Mouse (Mus musculus): ENCODE data around the gene Eprs.

Gene Eprs

DNA sequence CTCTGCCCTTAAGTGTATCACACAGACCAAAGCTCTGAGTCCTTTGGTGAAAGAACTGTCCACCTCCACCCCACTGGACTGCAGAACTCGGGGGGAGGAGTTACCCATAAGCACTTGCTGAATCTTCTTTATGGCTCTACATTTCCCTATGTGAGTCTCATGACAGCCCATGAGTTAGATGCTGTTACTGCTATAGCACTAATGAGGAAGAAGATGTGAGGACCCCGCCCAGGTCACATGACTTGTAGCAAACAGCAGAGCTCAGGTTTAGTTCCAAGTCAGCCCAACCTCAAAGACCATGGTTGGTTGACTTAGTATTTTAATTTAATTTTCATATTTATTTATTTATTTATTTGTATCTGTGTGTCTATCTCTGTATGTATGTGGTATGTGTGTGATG, 86.9 kb downstream of the Eprs start:
- no peak for DNase-seq (ENCODE audit: low spot score in 2 of 2)

DNA sequence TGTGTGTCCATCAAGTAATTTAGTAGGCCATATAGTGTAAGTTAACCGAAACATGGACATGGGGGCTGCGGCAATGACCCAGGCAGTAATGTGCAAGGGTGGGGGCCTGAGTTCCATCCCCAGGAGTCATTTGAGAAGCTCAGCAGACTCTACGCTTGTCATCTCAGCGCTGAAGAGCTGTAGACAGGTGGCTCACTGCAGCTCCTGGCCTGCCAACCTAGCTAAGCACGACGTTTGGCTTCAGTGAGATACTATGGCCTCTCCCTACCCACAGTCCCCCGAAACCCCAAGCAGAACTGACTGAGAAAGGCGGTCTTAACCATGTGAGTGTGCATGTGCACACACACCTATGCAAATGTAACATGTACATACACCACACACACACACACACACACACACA, 88.2 kb downstream of the Eprs start:
- DNase-seq (ENCODE audit: low spot score in 2 of 2), result no peak

DNA sequence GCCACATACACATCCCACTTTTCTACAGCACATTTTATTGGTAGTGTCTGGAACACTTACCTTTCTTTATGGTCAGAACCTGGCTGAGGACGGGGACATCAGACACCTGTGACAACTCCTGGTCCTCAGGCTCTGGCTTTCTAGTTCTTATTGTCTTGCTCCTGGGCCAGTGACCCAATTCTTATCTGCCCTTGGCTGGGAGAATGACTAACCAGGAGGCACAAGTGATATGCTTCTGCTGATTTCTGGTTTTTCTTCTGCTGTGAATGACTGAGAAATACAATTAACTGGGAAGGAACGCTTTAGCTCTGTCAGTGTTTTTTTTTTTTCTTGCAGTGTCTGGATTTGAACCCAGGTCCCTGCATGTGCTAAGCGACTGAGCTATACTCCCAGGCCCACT, 88.7 kb downstream of the Eprs start:
- no peak for DNase-seq (ENCODE audit: low spot score in 2 of 2)

DNA sequence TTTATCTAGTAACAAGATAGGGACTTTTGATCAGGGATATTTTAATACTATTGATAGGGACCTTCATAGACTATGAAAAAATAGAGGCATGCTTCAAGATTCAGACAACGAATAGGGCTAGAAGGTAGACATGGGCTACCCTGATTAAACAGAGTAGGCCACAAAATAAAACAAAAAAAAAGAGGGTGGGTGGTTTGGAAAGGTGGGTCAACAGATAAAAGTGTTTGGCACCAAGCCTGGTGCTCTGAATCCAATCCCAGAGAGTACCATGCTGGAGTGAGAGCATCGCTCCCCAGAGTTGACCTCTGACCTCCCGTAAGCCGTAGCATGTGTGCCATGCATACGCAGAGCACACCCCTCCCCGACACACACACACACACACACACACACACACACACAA, 89.6 kb downstream of the Eprs start:
- DNase-seq (ENCODE audit: low spot score in 2 of 2), result no peak

DNA sequence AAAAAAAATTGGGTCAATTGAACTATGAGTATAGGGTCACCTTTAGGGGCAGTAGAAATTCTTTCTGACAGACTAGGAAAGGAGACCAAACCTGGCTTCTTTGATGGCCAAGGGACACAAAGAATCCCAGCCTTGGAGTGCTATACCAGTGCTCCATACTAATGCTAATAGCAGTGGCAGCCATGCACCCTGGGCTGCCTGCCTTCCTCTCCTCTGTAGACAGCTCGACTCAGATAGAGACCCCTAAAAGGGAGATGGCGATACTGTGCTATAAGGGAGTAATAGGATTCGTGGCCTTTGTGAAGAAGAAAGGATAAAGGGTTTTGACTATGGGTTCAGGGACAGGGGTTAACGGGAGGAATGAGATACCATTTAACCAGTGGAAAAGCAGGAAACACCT, 91.3 kb downstream of the Eprs start:
- DNase-seq (ENCODE audit: low spot score in 2 of 2), result no peak

DNA sequence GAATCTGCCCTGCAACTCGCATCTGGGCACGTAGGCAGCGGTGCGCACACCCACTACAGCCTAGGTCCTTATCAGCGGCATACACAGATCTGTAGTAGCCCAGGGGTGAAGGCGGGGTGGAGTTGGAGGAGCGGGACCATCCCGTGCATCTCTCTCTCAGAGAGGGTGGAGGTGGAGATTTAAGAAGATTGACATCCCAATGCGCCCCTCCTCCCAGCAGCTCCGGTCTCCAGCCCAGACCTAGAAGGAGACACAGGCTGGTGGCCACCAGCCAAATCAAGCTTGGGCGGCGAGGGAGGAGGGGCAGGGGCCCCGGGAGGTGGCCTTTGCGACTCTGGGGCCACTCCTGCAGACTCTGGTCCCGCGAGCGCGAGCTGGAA, 91.7 kb downstream of the Eprs start, which contains the start of gene Slc30a10:
Gene Slc30a10 (plus strand): TSS at position 274 of the 380 bp plus-strand sequence.
- no peak for DNase-seq (ENCODE audit: low spot score in 2 of 2)

DNA sequence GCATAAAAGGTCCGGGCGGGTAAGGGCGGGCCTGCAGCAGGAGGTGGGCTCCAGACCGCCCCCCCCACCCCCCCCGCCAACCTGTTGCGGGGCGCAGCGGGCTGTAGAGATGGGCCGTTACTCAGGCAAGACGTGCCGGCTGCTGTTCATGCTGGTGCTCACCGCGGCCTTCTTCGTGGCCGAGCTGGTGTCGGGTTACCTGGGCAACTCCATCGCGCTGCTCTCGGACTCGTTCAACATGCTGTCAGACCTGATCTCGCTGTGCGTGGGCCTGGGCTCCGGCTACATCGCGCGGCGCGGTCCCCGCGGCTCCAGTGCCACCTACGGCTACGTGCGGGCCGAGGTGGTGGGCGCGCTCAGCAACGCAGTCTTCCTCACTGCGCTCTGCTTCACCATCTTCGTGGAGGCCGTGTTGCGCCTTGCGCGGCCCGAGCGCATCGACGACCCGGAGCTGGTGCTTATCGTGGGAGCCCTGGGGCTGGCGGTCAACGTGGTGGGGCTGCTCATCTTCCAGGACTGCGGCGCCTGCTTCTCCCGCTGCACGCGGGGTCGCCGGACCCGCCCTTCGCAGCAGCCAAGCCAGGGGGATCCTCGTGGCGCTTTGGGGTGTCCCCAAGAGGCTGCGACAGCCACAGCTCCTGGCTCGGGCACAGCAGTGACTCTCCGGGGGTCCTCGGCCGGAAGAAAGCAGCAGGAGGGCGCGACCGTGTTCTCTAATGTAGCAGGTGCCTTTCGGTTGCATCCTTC, 92.3 kb downstream of the Eprs start:
- no peak for DNase-seq (ENCODE audit: low spot score in 2 of 2)

DNA sequence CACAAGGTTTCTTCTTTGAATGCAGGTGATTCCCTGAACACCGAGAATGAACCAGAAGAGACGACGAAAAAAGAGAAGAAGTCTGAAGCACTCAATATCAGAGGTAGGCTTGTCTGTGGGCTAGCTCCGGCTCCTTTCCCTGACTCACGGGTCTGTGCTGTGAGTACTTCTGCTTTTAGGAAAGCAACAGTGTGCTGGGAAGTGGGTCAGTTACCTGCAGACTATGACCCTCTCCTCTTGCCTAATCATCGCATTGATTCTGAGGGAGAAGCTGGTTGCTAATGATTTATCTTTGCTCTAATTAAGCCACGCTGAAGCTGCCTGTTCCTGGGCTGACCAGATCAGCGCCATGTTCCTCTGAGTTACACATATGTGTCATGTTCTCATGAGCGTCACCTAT, 93.5 kb downstream of the Eprs start:
- no peak for DNase-seq (ENCODE audit: low spot score in 2 of 2)

DNA sequence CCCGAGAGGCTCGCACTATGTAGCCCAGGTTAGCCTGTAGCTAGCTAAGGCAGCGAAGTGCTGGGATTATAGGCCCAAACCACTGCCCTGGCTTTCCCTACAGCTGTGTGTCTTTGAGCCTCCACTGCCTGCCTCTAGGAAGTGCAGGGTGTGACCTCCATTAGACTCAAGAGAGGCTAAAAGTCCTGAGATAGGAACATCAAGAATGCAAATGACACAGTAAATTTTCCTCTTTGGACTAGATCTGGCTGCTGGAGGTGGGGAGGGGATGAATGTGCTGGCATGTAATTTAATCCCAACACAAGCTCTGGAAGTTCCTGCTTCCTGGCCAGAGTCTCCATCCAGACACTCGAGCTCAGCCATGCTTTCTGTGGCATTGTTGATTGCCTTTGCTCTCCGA, 97.3 kb downstream of the Eprs start:
- DNase-seq (ENCODE audit: low spot score in 2 of 2), result no peak

DNA sequence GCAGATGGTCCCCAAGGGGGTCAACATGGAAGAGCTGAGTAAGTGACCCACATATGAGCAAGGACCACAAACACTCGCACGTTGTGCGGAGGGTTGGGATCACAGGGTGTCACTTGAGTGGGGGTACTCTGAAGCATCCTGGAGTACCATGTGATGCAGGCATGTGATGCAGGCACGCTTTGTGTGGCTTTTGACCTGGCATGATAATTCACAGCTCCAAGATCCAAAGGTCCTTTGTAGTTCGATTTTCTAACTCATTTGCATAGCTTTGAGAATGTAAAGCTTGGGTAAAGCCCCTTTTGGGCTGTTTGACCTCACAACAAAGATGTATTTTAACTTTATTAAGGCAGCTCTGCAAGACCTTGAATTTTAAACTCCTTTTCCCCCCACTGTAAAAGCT, 100.0 kb downstream of the Eprs start:
- DNase-seq (ENCODE audit: low spot score in 2 of 2), result no peak

DNA sequence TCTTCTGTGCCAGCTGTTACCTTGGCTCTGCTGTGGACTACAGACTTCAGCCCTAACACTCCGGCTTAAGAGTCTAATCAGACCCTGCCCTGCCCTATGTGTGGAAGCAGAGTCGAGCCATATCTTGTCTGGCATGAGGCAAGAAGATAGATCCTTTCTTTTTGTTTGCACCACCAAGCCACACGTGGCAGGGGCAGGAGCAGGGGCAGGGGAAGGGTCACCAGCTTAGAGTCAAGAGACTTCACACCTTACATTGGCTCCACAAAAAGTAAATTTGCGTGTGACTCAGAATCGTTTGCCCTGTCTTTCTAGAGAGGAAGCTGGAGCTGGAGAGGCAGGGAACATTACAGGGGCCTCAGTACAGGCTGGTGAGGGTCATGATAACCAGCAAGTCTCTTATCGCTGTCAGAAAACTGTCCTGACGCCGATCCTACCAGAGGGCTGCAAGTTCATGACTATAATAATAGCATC, 106.7 kb downstream of the Eprs start:
- DNase-seq (ENCODE audit: low spot score in 2 of 2), result no peak

DNA sequence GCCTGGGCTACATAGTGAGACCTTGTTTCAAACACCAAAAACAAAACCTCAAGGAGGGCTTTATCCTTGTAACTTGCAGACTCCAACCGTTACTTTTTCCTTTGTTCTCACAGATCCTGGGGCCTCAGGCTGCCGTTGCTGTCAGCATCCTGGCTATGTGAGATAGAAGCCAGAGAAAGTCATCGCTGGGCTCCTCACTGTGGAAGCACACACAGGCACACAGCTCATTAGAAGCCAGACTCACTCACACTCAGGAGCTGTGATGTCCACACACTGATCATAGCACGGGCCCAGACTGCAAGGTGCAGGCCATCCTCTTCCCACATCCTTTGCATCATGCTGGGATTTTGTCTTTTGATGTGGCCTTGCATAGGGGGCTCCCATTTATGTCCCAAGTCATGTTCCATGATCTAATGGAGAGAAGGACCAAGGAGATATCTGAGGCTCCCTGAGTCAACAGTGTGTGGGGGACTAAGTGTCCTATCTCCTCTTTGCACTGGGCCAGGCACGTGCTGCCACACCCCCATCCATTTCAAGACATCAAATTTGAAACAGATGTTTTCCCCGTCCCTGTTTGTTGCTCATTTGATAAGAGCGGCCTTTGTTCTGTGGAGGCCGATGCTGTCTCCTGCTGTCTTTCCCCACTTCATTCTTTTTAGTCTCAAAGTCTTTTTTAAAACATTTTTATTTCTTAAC, 109.3 kb downstream of the Eprs start:
- no peak for DNase-seq (ENCODE audit: low spot score in 2 of 2)

DNA sequence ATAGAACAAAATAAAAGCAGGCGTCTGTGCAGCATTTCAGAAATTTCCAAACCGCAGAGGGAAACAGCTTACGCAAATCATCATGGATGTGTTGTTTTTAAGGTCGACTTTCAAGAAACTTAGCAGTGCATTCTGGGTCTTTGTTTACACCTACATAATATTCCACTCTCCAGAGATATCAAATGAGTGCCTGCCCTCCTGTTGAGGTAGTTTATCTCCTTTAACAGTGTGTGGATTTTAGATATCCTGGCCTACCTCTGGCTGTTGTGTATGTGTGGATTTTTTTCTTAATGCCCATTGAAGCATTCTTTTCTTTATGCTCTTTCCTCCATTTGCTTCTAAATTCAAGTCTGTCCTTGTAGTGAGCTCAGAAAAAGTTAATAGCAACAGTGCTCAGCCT, 109.9 kb downstream of the Eprs start:
- DNase-seq (ENCODE audit: low spot score in 2 of 2), result no peak

DNA sequence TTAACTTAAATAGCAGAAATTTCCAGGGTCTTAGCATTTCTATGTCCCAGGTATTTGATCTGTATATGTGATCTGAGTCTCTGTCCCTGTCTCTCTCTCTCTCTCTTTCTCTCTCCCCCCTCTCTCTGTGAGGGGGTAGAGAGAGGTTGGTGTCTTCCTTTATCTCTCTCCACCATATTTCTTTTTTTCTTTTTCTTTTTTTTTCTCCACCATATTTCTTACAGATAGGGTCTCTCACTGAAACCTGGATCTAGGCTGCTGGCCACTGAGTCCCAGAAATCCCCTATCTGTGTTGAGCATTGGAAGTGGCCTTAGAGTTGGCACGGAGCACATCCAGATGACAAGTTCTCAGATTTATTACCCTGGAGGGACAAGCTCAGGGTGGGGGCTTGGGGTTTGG, 110.6 kb downstream of the Eprs start:
- no peak for DNase-seq (ENCODE audit: low spot score in 2 of 2)
